Mouse (Mus musculus) liver, embryonic 14 days (tissue): ENCODE measurements around the gene Nhej1. TPM values are rescaled to one million over a fixed set of nuclear protein-coding genes. Genes with fewer than 3 reads are reported as not detected.

Source experiments
- polyA plus RNA-seq: library from polyadenylated mRNA; depleted of rRNA; stranded (reverse); fragments of >200 nt; gene quantifications from 2 replicates; pipeline ENCODE4 v1.2.3, GENCODE M21; 2012; rRNA removed

Gene Nhej1
- 1.7 and 1.8 TPM in 2 replicates for polyA plus RNA-seq

GRCm38 (mm10) chr1:75124346-75125321 is at the start of gene Nhej1:
Gene Nhej1, minus strand, starts transcription at chr1:75125200.

DNA sequence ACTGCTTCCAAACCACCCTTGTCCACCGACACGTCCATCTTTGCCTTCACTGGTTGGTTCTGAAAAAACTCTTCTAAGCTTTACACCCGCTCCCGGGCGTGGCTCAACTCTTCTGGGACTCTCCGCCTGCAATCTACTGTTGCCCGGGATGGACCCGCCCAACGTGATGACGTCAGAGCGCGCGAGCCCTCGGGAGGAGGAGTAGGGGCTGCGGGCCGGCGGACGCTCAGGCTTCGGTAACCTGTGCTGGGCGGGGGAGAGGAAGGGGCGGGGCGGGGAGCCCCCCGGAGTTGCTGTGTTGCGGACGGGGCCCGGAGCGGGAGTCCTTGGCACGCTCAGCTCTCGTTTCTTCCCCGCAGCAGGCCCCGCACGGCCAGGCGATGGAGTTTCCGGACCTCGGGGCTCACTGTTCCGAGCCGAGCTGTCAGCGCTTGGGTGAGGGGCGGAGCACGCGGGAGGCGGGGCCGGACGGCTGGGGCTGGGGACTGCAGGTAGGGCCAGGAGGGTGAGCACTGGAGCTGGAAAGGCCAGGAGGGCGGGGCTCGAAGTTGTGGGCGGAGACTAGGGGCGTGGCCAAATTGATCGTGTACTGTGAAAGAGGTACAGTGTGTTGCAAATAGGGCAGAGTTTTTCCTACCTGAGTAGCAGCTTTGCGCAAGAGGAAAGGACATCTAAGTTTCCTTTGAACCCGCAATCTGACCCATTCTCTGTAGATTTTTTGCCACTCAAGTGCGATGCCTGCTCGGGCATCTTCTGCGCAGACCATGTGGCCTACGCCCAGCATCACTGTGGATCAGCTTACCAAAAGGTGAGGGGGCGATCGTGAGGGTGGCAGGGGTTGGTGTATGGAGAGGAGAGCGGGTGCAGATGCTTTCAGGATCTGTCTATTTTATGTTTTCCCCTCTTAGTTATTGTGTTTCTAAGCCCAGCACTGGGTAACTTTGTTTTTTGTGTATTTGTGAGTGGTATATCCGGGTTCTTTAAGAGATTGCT is 43.8 kb upstream of the Nhej1 start, which contains the start of gene Zfand2b:
Zfand2b (plus strand) TSS at position 175 of the 993 bp plus-strand sequence.

GRCm38 (mm10) chr1:75142301-75143261 is 17.6 kb upstream of the Nhej1 start, which contains the start of the genes Cnppd1 and Retreg2:
Gene Cnppd1, minus strand, starts transcription at chr1:75142711.
Gene Retreg2, plus strand, starts transcription at chr1:75142778.

DNA sequence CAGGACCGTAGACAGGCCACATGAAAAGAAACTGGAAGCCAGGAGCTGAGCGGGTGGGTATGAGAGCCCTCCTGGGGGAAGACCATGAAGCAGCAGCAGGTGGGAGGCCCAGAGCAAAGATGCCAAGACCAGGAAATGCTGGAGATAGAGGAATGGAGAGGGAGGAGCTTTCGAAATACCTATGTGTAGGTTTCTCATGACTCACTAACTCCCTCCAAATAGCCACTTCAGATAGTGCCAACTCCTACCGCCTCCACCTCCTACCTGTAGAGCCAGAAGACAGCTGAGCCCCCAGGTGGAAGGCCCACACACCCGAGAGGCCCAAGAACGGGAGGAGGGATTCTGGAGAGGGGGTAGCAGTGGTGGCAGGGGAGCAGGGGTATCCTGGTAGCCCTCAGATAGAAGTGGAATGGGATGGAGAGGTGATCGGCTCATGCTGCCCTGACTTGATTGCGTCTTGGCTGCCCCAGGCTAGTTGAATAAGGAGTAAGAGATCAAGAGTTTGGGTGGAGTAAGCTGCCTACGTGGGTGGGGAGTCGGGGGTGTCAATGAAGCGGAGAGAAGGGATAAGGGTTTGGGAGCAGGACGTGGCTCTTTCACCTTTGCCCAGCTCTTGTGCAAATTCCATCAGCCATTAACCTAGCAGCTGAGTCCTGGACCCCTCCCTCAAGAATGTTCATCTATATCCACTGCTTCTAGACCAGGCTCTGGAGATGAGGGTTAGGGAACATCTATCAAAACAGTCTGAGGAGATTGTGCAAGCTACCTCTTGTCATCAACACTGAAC is 8.6 kb upstream of the Nhej1 start, which contains the start of gene Slc23a3:
Slc23a3 (minus strand) TSS at position 470 of the 787 bp plus-strand sequence.

DNA sequence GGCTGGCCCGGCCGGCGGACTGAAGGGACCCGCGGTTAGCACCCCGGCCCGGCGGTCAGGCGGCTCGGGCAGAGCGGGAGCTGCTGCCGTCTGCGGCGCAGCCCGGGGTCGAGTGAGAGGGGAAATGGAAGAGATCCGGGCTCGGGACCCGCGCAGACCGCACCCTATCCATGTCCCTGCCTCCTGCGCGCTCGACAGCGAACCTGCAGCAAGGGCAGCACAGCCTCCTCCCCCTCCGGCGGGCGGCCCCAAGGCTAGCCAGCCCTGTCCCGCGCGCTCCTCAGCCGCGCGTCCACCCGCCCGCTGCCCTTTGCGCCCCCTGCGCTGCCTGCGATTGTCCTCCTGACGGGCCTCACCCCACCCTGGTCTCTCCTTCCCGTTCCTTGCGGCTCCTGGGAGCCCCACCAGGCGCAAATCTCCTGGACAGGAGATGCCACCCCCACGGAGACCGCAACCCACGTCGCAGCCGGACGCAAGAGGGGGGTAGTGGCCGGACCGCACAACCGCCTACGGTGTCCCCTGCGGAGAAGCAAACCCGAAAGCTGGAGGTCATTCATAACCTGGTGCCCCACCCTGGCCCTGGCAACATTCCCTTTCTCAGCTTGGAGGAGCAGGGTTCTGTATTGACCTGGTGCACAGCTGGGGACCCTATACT is 173.3 kb downstream of the Nhej1 start, which contains the start of gene Ihh:
Ihh (minus strand) TSS at position 117 of the 655 bp plus-strand sequence.

GRCm38 (mm10) chr1:74935402-74935801 is 189.6 kb downstream of the Nhej1 start, which contains the start of gene Cfap65:
Gene Cfap65, minus strand, starts transcription at chr1:74935599.

Other genes with a start within 250 kb of the Nhej1 start
- gene Fev, start 239.8 kb downstream of the Nhej1 start, polyA plus RNA-seq: 0.05 TPM in 2 replicates
- gene Cryba2, start 232.1 kb downstream of the Nhej1 start, polyA plus RNA-seq: not detected in 2 replicates
- gene Cfap65, start 189.6 kb downstream of the Nhej1 start, polyA plus RNA-seq: under 0.01 TPM in 1 of 2 replicates, not detected in the other
- gene Ihh, start 173.5 kb downstream of the Nhej1 start, polyA plus RNA-seq: 2.3 and 2.6 TPM in 2 replicates
- 0.96 and 1.4 TPM in 2 replicates for gene Slc23a3, start 8.7 kb upstream of the Nhej1 start, polyA plus RNA-seq
- gene Cnppd1, start 17.5 kb upstream of the Nhej1 start, polyA plus RNA-seq: 30.8 and 36.1 TPM in 2 replicates
- gene Retreg2, start 17.6 kb upstream of the Nhej1 start, polyA plus RNA-seq: 49.3 and 56.0 TPM in 2 replicates
- 34.6 and 37.6 TPM in 2 replicates for gene Zfand2b, start 43.4 kb upstream of the Nhej1 start, polyA plus RNA-seq
- gene Abcb6, start 55.2 kb upstream of the Nhej1 start, polyA plus RNA-seq: 34.5 and 41.1 TPM in 2 replicates
- 8.0 and 8.3 TPM in 2 replicates for gene Ankzf1, start 67.0 kb upstream of the Nhej1 start, polyA plus RNA-seq
- gene Atg9a, start 67.0 kb upstream of the Nhej1 start, polyA plus RNA-seq: 15.8 and 16.8 TPM in 2 replicates
- gene Glb1l, start 85.6 kb upstream of the Nhej1 start, polyA plus RNA-seq: 4.6 and 4.7 TPM in 2 replicates
- 81.9 and 89.8 TPM in 2 replicates for gene Stk16, start 85.6 kb upstream of the Nhej1 start, polyA plus RNA-seq
- gene Tuba4a, start 94.7 kb upstream of the Nhej1 start, polyA plus RNA-seq: 98.6 and 185 TPM in 2 replicates
- gene A630095N17Rik, start 106.9 kb upstream of the Nhej1 start, polyA plus RNA-seq: not detected in 2 replicates
- gene Dnajb2, start 111.2 kb upstream of the Nhej1 start, polyA plus RNA-seq: 17.4 and 23.0 TPM in 2 replicates
- gene Ptprn, start 139.3 kb upstream of the Nhej1 start, polyA plus RNA-seq: 0.14 and 0.23 TPM in 2 replicates
- gene Resp18, start 153.2 kb upstream of the Nhej1 start, polyA plus RNA-seq: not detected in 2 replicates
- gene Dnpep, start 192.8 kb upstream of the Nhej1 start, polyA plus RNA-seq: 32.9 and 37.6 TPM in 2 replicates
- 1.1 and 2.3 TPM in 2 replicates for gene Des, start 235.1 kb upstream of the Nhej1 start, polyA plus RNA-seq